Mouse (Mus musculus) retina, postnatal 7 days (tissue): ENCODE measurements around the gene Slitrk2.

Experiments
- DNase-seq: peaks from one replicate; pipeline ENCODE4 v3.0.0-alpha.2; 2012; ENCODE audit warnings: low read depth, low spot score

Gene Slitrk2

DNA sequence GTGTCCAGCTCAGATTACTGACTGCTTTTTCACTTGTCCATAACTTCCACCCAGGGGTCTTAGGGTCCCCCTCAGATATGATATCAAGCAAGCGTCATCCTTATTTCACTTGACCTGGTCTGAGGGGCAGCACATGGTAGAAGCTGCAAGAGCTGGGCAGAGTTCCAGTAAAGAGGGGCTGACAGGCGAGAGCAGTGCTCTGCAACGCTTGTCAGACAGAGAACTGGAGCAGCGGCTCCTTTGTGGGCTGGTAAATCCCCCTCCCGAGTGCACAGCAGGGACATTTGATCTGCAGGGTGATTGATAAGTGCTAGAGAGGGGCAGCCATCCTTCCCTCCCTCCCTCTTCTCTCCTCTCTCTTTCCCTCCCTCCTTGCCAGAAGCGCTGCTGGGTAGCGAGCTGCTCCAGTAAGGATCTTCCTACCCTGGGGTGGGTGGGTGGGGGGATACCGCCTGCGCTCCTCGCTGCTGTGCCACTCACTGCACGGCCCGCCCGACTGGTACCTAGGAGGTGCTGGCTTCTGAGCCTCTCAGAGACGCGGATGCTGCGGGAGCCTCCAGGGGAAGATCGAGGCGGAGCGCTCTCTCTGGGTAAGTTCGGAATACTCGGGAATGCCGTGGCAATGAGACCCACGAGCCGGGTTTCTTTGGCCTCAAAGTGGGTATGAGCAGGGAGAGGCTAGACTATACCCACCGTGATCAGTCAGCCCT lies at the start of gene Slitrk2:
Gene Slitrk2 (plus strand): TSS at position 408 of the 710 bp plus-strand sequence.
- no peak for DNase-seq

- DNase-seq: no peak
Measured at GRCm38 (mm10) chrX:66605490-66605889, 43.6 kb upstream of the Slitrk2 start.

- no peak for DNase-seq
Measured at GRCm38 (mm10) chrX:66652455-66653144, 3.5 kb downstream of the Slitrk2 start.

- no peak for DNase-seq
Measured at GRCm38 (mm10) chrX:66657365-66657764, 8.2 kb downstream of the Slitrk2 start.

DNA sequence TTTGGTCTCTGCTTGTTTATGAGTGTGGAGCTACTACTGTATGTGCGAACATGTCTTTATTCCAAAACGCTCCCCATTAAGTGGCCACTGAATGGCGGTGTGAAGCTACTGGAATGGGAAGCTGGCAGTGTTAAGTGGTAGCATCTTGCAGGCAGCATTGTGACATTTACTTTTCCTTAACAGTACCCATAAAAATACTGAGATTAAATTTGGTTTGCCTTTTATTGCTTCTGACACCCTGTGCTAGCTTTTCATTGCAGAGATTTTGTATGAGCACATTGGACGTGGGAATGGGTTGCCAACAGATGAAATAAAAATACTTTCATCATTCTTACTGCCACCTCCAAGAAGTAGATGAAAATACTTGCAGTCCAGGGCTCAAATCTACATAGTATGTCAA lies 27.8 kb downstream of the Slitrk2 start:
- no peak for DNase-seq

DNA sequence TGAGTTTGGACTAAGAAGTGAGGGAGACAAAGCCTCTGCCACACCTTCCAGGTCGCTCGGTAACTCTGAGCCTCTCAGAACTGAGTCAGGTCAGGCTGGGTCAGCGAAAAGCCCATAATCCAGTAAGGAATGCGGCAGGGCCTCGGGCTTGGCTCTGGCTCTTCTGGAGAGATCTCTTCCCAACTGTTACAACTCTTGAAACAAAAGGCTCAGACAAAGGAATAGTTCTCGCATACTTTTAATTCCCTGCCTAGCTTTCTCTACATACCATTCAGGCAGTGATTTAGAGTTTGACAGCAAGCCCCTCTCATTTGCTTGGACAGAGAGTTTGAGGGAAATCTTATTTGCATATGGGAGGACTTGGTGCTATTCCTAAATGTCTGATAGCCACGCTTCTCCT lies 29.5 kb downstream of the Slitrk2 start:
- no peak for DNase-seq
